Mouse (Mus musculus): ENCODE data around the gene Slc44a3. TPM values are rescaled to one million over a fixed set of nuclear protein-coding genes. Genes with fewer than 3 reads are reported as not detected.

The Slc44a3 gene
- polyA plus RNA-seq, 1 experiment from 2014 or later: 15.2 TPM

DNA sequence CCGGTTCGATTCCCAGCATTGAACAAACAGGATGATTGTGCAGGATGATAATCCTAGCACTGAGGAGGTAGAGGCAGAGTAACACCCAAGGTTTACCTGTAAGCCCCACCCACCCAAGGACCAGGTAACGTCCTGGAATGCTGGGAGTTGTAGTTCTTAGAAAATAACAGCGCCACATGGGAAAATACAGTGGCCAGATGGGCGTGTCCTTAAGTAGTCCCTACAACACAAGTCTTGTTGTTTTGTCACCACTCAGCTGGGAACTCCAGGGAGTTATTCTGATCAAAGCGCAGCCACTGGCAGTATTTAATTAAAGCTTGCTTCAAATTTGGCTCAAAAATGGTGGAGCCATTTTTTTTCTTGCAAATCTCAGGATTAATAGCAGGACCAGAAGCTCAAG is 44.2 kb upstream of the Slc44a3 start:
- H3K4me2 ChIP-seq (ENCODE audit: low read depth, low read length): no peak overlapping the region
- DNase-seq: no peak
- ATAC-seq: no peak
- no peaks in the 10 kb centered on the region for H3K36me3 ChIP-seq (replicated peaks; ENCODE audit: insufficient read depth, low read length)
- H3K4me1 ChIP-seq (ENCODE audit: insufficient read depth): peaks cover 6% of the 10 kb centered on the region
- WGBS (ENCODE audit: insufficient replicate concordance): 78% methylated on average over 6 of the region's 6 CpGs
- no peak overlapping the region for H3K4me3 ChIP-seq (ENCODE audit: low read depth, low read length)
- no peaks in the 10 kb centered on the region for H3K27me3 ChIP-seq (ENCODE audit: insufficient read depth, low read length)
- no peaks in the 10 kb centered on the region for H3K9me3 ChIP-seq (ENCODE audit: low read length)
- H3K9ac ChIP-seq (replicated peaks): no peak overlapping the region
- H3K27ac ChIP-seq (ENCODE audit: low read depth): no peak overlapping the region
- TF ChIP-seq CTCF (IDR thresholded peaks at IDR 0.05; ENCODE audit: low read depth): no peak
- TF ChIP-seq EP300 (IDR thresholded peaks at IDR 0.05; ENCODE audit: low read depth): no peak

DNA sequence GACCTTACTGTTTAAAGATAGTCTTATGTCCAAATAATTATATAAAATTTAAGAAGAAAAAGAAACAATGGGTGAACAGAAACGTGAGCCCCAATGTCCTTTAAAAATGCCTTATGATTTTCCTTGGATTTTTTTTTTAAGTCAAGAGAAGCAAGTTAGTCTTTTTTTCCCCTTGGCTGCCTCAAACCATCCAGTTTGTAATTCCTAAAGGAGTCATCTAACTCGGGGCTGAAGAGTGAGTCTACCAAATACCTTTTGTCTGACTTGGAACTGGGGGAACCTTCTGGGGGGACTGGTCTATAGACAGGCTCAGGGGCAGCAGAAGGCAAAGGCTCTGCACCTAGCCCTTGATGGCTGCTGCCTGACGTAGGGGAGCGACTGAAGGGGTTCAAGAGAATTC is 42.2 kb upstream of the Slc44a3 start:
- no peak for DNase-seq
- no peak for ATAC-seq
- WGBS (ENCODE audit: insufficient replicate concordance): 60% methylated on average over 4 of the region's 4 CpGs
- H3K4me2 ChIP-seq (ENCODE audit: low read depth, low read length): no peak overlapping the region
- no peak overlapping the region for H3K9ac ChIP-seq (replicated peaks)
- no peaks in the 10 kb centered on the region for H3K27me3 ChIP-seq (ENCODE audit: insufficient read depth, low read length)
- no peak overlapping the region for H3K4me3 ChIP-seq (ENCODE audit: low read depth, low read length)
- peaks cover 6% of the 10 kb centered on the region for H3K4me1 ChIP-seq (ENCODE audit: insufficient read depth)
- TF ChIP-seq EP300 (IDR thresholded peaks at IDR 0.05; ENCODE audit: low read depth): no peak
- no peak for TF ChIP-seq CTCF (IDR thresholded peaks at IDR 0.05; ENCODE audit: low read depth)
- H3K9me3 ChIP-seq (ENCODE audit: low read length): no peaks in the 10 kb centered on the region
- no peak overlapping the region for H3K27ac ChIP-seq (ENCODE audit: low read depth)
- H3K36me3 ChIP-seq (replicated peaks; ENCODE audit: insufficient read depth, low read length): no peaks in the 10 kb centered on the region

DNA sequence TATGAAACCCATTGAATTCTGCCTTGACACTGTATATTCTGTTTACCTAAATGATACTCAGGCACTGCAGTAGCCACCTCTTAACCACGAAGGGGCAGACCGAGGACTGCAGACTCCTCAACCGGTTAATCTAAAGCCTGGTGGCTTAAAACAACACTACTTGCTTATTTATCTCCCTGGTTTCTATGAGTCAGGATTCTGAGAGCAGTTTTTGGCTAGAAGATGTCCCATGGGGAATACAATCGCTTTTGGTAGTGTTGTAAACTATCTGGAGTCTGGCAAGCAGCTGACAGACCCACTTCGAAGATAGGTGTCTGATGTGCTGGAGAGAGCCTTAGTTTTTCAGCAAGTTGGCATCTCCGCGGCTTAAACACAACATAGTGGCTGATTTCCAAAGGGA is 41.7 kb upstream of the Slc44a3 start:
- Histone ChIP-seq H3K36me3 (replicated peaks; ENCODE audit: insufficient read depth, low read length) (no peaks in the 10 kb centered on the region), H3K4me1 (ENCODE audit: insufficient read depth) (peaks cover 6% of the 10 kb centered on the region), H3K4me2 (ENCODE audit: low read depth, low read length) (no peak overlapping the region), H3K27me3 (ENCODE audit: insufficient read depth, low read length) (no peaks in the 10 kb centered on the region), H3K9me3 (ENCODE audit: low read length) (no peaks in the 10 kb centered on the region), H3K9ac (replicated peaks) (no peak overlapping the region), H3K27ac (ENCODE audit: low read depth) (no peak overlapping the region), H3K4me3 (ENCODE audit: low read depth, low read length) (no peak overlapping the region)
- 71% methylated on average over 7 of the region's 7 CpGs for WGBS (ENCODE audit: insufficient replicate concordance)
- TF ChIP-seq EP300 (IDR thresholded peaks at IDR 0.05; ENCODE audit: low read depth) (no peak), CTCF (IDR thresholded peaks at IDR 0.05; ENCODE audit: low read depth) (no peak)
- ATAC-seq: no peak
- DNase-seq: no peak

DNA sequence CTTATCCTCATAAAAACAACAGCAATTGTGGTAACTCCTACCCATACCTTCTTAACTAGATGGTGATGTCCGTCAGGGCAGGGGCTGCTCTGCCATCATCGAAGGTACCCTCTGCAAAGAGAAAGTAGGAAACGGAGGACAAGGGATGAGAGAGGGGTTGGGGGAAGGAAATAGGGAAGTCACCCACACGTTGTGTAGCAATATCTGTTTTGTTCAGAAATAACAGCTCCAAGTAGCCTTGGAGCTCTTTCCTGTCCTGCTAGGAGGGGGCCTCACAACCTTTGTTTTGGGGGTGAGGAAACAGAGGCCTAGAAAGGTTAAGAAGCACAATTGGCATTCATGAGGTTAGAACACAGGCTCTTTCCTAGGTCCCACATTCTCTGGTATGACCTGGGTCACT is 39.3 kb upstream of the Slc44a3 start:
- 41% methylated on average over 4 of the region's 4 CpGs for WGBS (ENCODE audit: insufficient replicate concordance)
- Histone ChIP-seq H3K4me3 (ENCODE audit: low read depth, low read length) (no peak overlapping the region), H3K4me2 (ENCODE audit: low read depth, low read length) (peak overlapping the region; percentile 22; the same call in 1 of the 2 replicates), H3K27ac (ENCODE audit: low read depth) (peak overlapping the region; percentile 75), H3K9me3 (ENCODE audit: low read length) (no peaks in the 10 kb centered on the region), H3K9ac (replicated peaks) (no peak overlapping the region), H3K36me3 (replicated peaks; ENCODE audit: insufficient read depth, low read length) (no peaks in the 10 kb centered on the region), H3K27me3 (ENCODE audit: insufficient read depth, low read length) (no peaks in the 10 kb centered on the region), H3K4me1 (ENCODE audit: insufficient read depth) (peaks cover 3% of the 10 kb centered on the region; the same call in 1 of the 2 replicates)
- DNase-seq: no peak
- TF ChIP-seq CTCF (IDR thresholded peaks at IDR 0.05; ENCODE audit: low read depth): no peak
- no peak for TF ChIP-seq EP300 (IDR thresholded peaks at IDR 0.05; ENCODE audit: low read depth)
- peak; percentile 23; the same call in 1 of the 2 replicates for ATAC-seq

DNA sequence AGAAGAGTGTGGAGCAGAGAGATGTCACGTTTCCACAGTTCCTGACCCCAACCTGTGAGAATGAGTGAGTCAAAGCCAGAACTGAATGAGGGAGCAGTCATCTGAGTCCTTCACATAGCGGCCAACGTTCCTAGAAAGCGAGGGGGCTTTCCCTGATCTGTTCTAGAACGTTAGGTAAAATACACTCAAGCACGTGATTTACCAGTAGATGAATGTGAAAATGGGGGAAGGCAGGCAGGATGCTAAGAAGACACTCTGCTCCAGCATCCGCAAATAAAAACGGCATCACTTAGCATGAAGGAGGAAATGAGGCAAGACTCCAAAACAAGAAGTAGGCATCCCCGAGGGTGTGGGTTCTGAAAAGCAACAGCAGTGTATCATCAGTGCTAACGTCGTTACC is 38.4 kb upstream of the Slc44a3 start:
- Histone ChIP-seq H3K4me1 (ENCODE audit: insufficient read depth) (peaks cover 3% of the 10 kb centered on the region; the same call in 1 of the 2 replicates), H3K27me3 (ENCODE audit: insufficient read depth, low read length) (no peaks in the 10 kb centered on the region), H3K4me2 (ENCODE audit: low read depth, low read length) (no peak overlapping the region), H3K9me3 (ENCODE audit: low read length) (no peaks in the 10 kb centered on the region), H3K27ac (ENCODE audit: low read depth) (no peak overlapping the region), H3K4me3 (ENCODE audit: low read depth, low read length) (no peak overlapping the region), H3K36me3 (replicated peaks; ENCODE audit: insufficient read depth, low read length) (no peaks in the 10 kb centered on the region), H3K9ac (replicated peaks) (no peak overlapping the region)
- no peak for DNase-seq
- TF ChIP-seq EP300 (IDR thresholded peaks at IDR 0.05; ENCODE audit: low read depth): peak; percentile 39; the same call in 1 of the 2 replicates
- TF ChIP-seq CTCF (IDR thresholded peaks at IDR 0.05; ENCODE audit: low read depth): no peak
- 49% methylated on average over 11 of the region's 11 CpGs for WGBS (ENCODE audit: insufficient replicate concordance)
- peak; percentile 51; the same call in 1 of the 2 replicates for ATAC-seq

DNA sequence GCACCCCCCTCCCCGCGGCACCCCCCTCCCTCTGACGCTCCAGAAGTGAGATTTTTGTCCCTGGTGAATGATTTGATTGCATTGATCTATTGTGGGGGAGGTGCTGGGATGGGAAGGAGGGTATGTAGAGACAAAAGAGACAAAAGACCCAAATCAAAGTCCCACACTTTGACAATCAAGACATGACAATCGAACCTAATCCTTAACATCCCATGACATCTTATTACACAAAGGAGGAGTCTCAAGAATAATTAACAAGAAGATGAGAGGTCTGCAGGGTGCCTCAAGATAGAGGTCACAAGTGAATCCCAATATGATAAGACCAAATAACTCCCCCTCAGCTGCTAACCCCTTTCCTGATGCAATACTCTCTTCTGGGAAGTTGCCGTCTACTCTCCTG is 37.6 kb upstream of the Slc44a3 start:
- H3K36me3 ChIP-seq (replicated peaks; ENCODE audit: insufficient read depth, low read length): no peaks in the 10 kb centered on the region

DNA sequence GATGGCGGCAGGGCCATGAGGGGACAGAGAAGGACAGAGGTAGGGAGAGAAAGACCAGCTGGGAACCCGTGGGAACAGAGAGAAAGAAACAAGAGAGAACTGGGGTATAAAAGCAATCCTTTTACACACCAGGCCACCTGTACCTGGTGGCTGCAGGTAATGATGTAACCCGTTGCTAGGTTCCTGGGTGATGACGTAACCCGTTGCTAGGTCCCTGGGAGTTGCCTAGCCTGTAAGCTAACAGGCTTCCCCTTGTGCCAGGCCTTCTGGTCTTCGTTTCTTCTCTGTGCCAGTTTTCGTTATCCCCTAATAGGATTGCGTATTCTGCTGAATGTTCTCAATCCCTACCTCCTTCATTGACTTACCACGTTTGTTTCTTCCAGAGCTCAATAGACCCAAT is 36.8 kb upstream of the Slc44a3 start:
- no peak overlapping the region for H3K27ac ChIP-seq (ENCODE audit: low read depth)
- H3K9me3 ChIP-seq (ENCODE audit: low read length): no peaks in the 10 kb centered on the region
- no peak for DNase-seq
- no peak overlapping the region for H3K4me3 ChIP-seq (ENCODE audit: low read depth, low read length)
- H3K36me3 ChIP-seq (replicated peaks; ENCODE audit: insufficient read depth, low read length): no peaks in the 10 kb centered on the region
- H3K27me3 ChIP-seq (ENCODE audit: insufficient read depth, low read length): no peaks in the 10 kb centered on the region
- no peak overlapping the region for H3K9ac ChIP-seq (replicated peaks)
- peaks cover 3% of the 10 kb centered on the region; the same call in 1 of the 2 replicates for H3K4me1 ChIP-seq (ENCODE audit: insufficient read depth)
- no peak for ATAC-seq
- TF ChIP-seq EP300 (IDR thresholded peaks at IDR 0.05; ENCODE audit: low read depth) (no peak), CTCF (IDR thresholded peaks at IDR 0.05; ENCODE audit: low read depth) (no peak)
- H3K4me2 ChIP-seq (ENCODE audit: low read depth, low read length): no peak overlapping the region
- 74% methylated on average over 9 of the region's 9 CpGs for WGBS (ENCODE audit: insufficient replicate concordance)

More for the DNA sequence above, 37.6 kb upstream of the Slc44a3 start:
- no peak overlapping the region for H3K9ac ChIP-seq (replicated peaks)
- no peaks in the 10 kb centered on the region for H3K27me3 ChIP-seq (ENCODE audit: insufficient read depth, low read length)
- no peaks in the 10 kb centered on the region for H3K9me3 ChIP-seq (ENCODE audit: low read length)
- H3K4me3 ChIP-seq (ENCODE audit: low read depth, low read length): no peak overlapping the region
- H3K4me1 ChIP-seq (ENCODE audit: insufficient read depth): peaks cover 3% of the 10 kb centered on the region; the same call in 1 of the 2 replicates
- H3K4me2 ChIP-seq (ENCODE audit: low read depth, low read length): no peak overlapping the region
- no peak overlapping the region for H3K27ac ChIP-seq (ENCODE audit: low read depth)
- WGBS (ENCODE audit: insufficient replicate concordance): 85% methylated on average over 5 of the region's 5 CpGs
- ATAC-seq (no peak), DNase-seq (no peak)
- TF ChIP-seq CTCF (IDR thresholded peaks at IDR 0.05; ENCODE audit: low read depth) (no peak), EP300 (IDR thresholded peaks at IDR 0.05; ENCODE audit: low read depth) (no peak)

All from liver, postnatal 0 days (tissue).